Mouse (Mus musculus): ENCODE results near the gene Gm19402.

Gm19402 gene

GRCm38 (mm10) chr10:77663949-77664665 lies 26.4 kb downstream of the Gm19402 start:
- DNase-seq, result no peak

- DNase-seq, result peak; percentile 84
Observed at GRCm38 (mm10) chr10:77658286-77658994, 32.1 kb downstream of the Gm19402 start.

GRCm38 (mm10) chr10:77652046-77652445 lies 38.5 kb downstream of the Gm19402 start:
- no peak for DNase-seq

DNA sequence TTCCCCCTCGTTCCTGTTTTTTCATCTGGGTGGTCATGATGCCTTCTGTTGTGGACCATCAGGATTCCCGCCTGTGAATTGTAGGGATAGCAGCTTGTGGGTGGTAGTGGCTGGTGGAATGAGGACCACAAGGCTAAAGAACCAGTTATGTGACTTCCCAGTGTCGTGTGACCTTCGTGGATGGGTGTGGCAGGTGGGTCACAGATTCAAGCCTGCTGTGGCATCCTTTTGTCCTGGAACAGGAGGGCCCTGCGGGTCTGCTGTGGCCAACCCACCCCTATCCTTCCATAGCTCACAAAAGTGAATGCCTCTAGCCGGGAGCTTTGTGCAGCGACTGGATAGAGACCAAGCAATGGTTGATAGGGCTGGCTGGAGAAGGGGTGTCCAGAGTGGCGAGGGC lies 42.7 kb downstream of the Gm19402 start:
- no peak for DNase-seq

- DNase-seq, result no peak
Observed at GRCm38 (mm10) chr10:77647461-77647860, 43.1 kb downstream of the Gm19402 start.

DNA sequence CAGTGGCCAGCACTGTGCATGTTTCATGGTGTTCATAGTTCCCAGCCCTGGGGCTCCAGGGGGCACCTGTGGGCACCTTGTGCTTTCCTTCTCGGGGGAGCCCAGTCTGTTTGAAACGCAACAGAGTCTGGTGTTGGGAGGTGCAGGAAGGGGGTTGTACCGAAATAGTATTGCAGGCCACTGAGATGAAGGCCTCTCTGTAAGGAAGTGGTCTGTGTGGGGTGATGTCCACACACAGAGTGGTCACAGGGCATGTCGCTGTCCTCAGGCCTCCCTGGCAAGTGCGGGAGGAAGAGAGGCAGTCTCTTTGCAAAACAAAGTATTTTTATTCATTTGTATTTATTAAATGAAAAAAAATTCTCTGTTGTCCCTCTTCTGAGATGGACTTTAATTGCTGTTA lies 45.0 kb downstream of the Gm19402 start:
- no peak for DNase-seq

- no peak for DNase-seq
Observed at GRCm38 (mm10) chr10:77643160-77643559, 47.4 kb downstream of the Gm19402 start.
